Mouse (Mus musculus) lung, adult 2 months (tissue): Measurements from ENCODE around the gene Ulk2.

Experiments
- CTCF ChIP-seq: fragments of 200-500 bp; IDR thresholded peaks from 2 replicates; pipeline ENCODE4 v1.5.1; 2011; ENCODE audit warnings: mild to moderate bottlenecking, low read length, control low read depth; ENCODE audit not compliant: insufficient read depth
- POLR2A ChIP-seq: fragments of 200-500 bp; IDR thresholded peaks from 2 replicates; pipeline ENCODE4 v1.6.1; 2011; ENCODE audit warnings: low read depth, mild to moderate bottlenecking, control low read depth, low read length, borderline replicate concordance; ENCODE audit errors: extremely low read depth

DNA sequence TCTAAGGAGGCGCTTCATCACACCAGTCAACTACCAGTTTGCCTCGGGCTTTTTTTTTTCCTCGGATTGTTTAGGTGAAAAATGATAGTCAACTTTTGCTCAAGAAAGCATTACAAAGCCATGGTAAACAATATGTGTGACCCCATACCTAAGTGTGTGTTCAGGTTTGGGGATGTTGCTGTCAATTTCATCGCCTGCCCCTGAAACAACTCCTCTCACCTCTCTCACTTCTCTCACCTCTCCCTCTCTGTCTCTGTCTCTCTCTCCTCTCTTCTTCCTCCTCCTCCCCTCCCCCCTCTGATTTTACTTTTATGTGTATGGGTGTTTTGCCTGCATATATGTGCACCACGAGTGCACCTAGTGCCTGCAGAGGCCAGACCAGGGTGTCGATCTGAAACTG is 666 bp upstream of the Ulk2 start:
- TF ChIP-seq CTCF = no peak
- no peak for TF ChIP-seq POLR2A
